Mouse (Mus musculus) olfactory bulb, adult 2 months (tissue): ENCODE measurements around the gene Stxbp6.

ENCODE experiments used
- CTCF ChIP-seq: fragments of 200-500 bp; IDR thresholded peaks from 2 replicates; pipeline ENCODE4 v1.5.1; 2012; ENCODE audit warnings: low read depth, mild to moderate bottlenecking, low read length, moderate library complexity; ENCODE audit not compliant: insufficient read depth
- POLR2A ChIP-seq: fragments of 200-500 bp; IDR thresholded peaks from 2 replicates; pipeline ENCODE4 v1.6.1; 2012; ENCODE audit warnings: mild to moderate bottlenecking, low read depth, low read length, moderate library complexity; ENCODE audit not compliant: insufficient read depth

GRCm38 (mm10) chr12:45083145-45083475, 8.6 kb upstream of the Stxbp6 start:
- TF ChIP-seq CTCF (no peak), POLR2A (no peak)
